Comparison of ENCODE assay signal across 12 mouse cellular contexts in the genomic region with DNA sequence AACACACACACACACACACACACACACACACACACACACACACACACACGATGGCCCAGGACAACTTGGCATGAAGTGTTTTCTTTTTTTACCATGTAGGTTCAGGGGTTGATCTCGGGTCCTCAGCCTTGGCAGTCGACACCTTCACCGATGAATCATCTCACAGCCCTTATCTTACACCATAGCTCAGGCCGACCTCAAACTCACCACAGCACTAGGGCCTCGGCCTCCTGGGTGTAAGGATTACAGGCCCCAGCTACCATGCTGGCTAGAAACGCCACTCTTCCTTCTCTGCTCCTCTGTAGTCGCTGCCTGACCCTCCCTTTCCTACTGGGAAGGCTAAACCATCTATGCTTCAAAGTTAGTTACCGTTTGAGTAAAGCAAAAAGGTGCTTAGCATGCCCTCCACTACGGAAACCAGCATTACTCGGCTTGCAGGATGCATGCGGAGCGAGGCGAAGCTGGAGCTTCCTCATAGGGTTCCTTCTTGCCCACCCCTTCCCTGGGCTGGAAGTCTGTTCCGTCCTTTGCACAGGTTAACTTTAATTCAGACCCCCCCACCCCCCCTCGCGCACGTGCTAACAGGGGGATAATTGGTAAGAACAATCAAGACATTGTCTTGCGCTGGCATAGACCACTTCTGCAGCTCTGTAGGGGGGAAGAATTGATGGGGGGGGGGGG. TPM values are rescaled to one million over a fixed set of nuclear protein-coding genes. Genes with fewer than 3 reads are reported as not detected.
DNase-seq lines count a peak whose midpoint lies in the region; ATAC-seq lines count a peak whose summit lies in the region.
"Had no signal": no experiment of that assay in that cellular context is flagged by ENCODE, and none has a peak within 500 bp of the region (broad histone marks: within the 10 kb centered on the region; RNA-seq: fewer than 3 reads in every experiment).

No protein-coding gene starts in this region.

- H3K4me2 ChIP-seq in heart, embryonic 16.5 days (ENCODE audit: low read depth, low read length) = no peak overlapping the region
- H3K4me2 ChIP-seq in heart, embryonic 12.5 days = no peak overlapping the region
- H3K4me2 ChIP-seq in hindbrain, embryonic 13.5 days = peak overlapping the region; percentile 22; the same call in 1 of the 2 replicates

- H3K27ac ChIP-seq in heart, embryonic 16.5 days (ENCODE audit: low read length) = 0 out of 2 replicates have a peak overlapping the region, but pooled peaks have one; percentile 26
- no peak overlapping the region for H3K27ac ChIP-seq in heart, embryonic 12.5 days (ENCODE audit: poor library complexity, severe bottlenecking)
- peak overlapping the region; percentile 81 for H3K27ac ChIP-seq in embryonic facial prominence, embryonic 10.5 days (replicated peaks)
- H3K27ac ChIP-seq in hindbrain, embryonic 13.5 days = peak overlapping the region; percentile 86

- peaks cover 6% of the 10 kb centered on the region; the same call in 1 of the 2 replicates for H3K4me1 ChIP-seq in heart, embryonic 16.5 days (ENCODE audit: control insufficient read depth, insufficient read depth, low read length)
- H3K4me1 ChIP-seq in heart, embryonic 12.5 days (replicated peaks) = peaks cover 36% of the 10 kb centered on the region
- peaks cover 37% of the 10 kb centered on the region for H3K4me1 ChIP-seq in embryonic facial prominence, embryonic 10.5 days
- peaks cover 43% of the 10 kb centered on the region for H3K4me1 ChIP-seq in hindbrain, embryonic 13.5 days (replicated peaks)

- no peaks in the 10 kb centered on the region for H3K36me3 ChIP-seq in heart, embryonic 16.5 days (ENCODE audit: control insufficient read depth, insufficient read depth)
- H3K36me3 ChIP-seq in heart, embryonic 12.5 days = no peaks in the 10 kb centered on the region
- no peaks in the 10 kb centered on the region for H3K36me3 ChIP-seq in embryonic facial prominence, embryonic 10.5 days (replicated peaks)
- peaks cover 8% of the 10 kb centered on the region for H3K36me3 ChIP-seq in hindbrain, embryonic 13.5 days

- H3K9me3 ChIP-seq in heart, embryonic 16.5 days (replicated peaks; ENCODE audit: control insufficient read depth, low read length) = no peaks in the 10 kb centered on the region
- H3K9me3 ChIP-seq in heart, embryonic 12.5 days (replicated peaks) = no peaks in the 10 kb centered on the region
- H3K9me3 ChIP-seq in embryonic facial prominence, embryonic 10.5 days = no peaks in the 10 kb centered on the region
- H3K9me3 ChIP-seq in hindbrain, embryonic 13.5 days = no peaks in the 10 kb centered on the region

- 0 out of 2 replicates have a peak, but pooled peaks cover 2% of the 10 kb centered on the region for H3K27me3 ChIP-seq in heart, embryonic 16.5 days (ENCODE audit: control insufficient read depth, insufficient read depth, low read length)
- H3K27me3 ChIP-seq in heart, embryonic 12.5 days (replicated peaks) = peaks cover 54% of the 10 kb centered on the region
- peaks cover 66% of the 10 kb centered on the region for H3K27me3 ChIP-seq in embryonic facial prominence, embryonic 10.5 days (replicated peaks; ENCODE audit: low read depth, poor library complexity, severe bottlenecking)
- peaks cover 61% of the 10 kb centered on the region for H3K27me3 ChIP-seq in hindbrain, embryonic 13.5 days

- ATAC-seq in heart, embryonic 16.5 days (replicated peaks; ENCODE audit: extremely low read depth, insufficient read depth, low FRiP score) = no peak
- ATAC-seq in heart, embryonic 12.5 days (ENCODE audit: insufficient number of reproducible peaks, low FRiP score) = no peak
- peak; percentile 26; the same call in 1 of the 2 replicates for ATAC-seq in hindbrain, embryonic 13.5 days (ENCODE audit: low FRiP score)
- no peak for ATAC-seq in erythroblast, adult 5-6 weeks (replicated peaks; ENCODE audit: low FRiP score, poor library complexity, severe bottlenecking)

- DNase-seq in embryonic facial prominence, embryonic 10.5 days (ENCODE audit: low spot score) = no peak
- DNase-seq in neural tube, embryonic 10.5 days (ENCODE audit: extremely low spot score, low spot score) = peak; percentile 56
- DNase-seq in B cell, adult 2 months = no peak
- DNase-seq in layer of hippocampus, adult 9-10 months (ENCODE audit: low spot score) = no peak
- DNase-seq: heart, adult 11 months; kidney, adult 18-20 months; lung, postnatal 4 days; right cerebral cortex, postnatal 14 days had no signal

- H3K4me3 ChIP-seq in heart, embryonic 16.5 days (ENCODE audit: low read length) = no peak overlapping the region
- H3K4me3 ChIP-seq in heart, embryonic 12.5 days = no peak overlapping the region
- peak overlapping the region; percentile 37 for H3K4me3 ChIP-seq in embryonic facial prominence, embryonic 10.5 days
- H3K4me3 ChIP-seq in hindbrain, embryonic 13.5 days = no peak overlapping the region

- no peak overlapping the region for H3K9ac ChIP-seq in heart, embryonic 16.5 days (ENCODE audit: low read length)
- no peak overlapping the region for H3K9ac ChIP-seq in heart, embryonic 12.5 days
- H3K9ac ChIP-seq in hindbrain, embryonic 13.5 days = peak overlapping the region; percentile 53; the same call in 1 of the 2 replicates

- WGBS in heart, embryonic 16.5 days = 31% methylated on average over 19 of the region's 19 CpGs
- WGBS in heart, embryonic 12.5 days = 19% methylated on average over 19 of the region's 19 CpGs
- WGBS in embryonic facial prominence, embryonic 10.5 days = 12% methylated on average over 19 of the region's 19 CpGs
- 9% methylated on average over 19 of the region's 19 CpGs for WGBS in hindbrain, embryonic 13.5 days

RNA-seq across cellular contexts. Expression of gene Phf12, which starts 18.0 kb away (rescaled TPM):
- polyA plus RNA-seq in heart, embryonic 16.5 days (2015; fragmentation: Nextera tagmentation; extraction: Ambion mirVana) = 11.6 and 12.4 TPM in 2 replicates
- polyA plus RNA-seq in heart, embryonic 12.5 days (2016; fragmentation: Nextera tagmentation; extraction: Ambion mirVana) = 17.0 and 17.7 TPM in 2 replicates
- polyA plus RNA-seq in embryonic facial prominence, embryonic 10.5 days (2016; fragmentation: Nextera tagmentation; extraction: Ambion mirVana) = 20.5 and 21.6 TPM in 2 replicates
- polyA plus RNA-seq in hindbrain, embryonic 13.5 days (2015; fragmentation: Nextera tagmentation; extraction: Ambion mirVana) = 18.9 and 21.2 TPM in 2 replicates
- total RNA-seq in erythroblast, adult 5-6 weeks (2015; ENCODE audit: low replicate concordance) = 19.9 and 24.2 TPM in 2 replicates
- total RNA-seq in erythroblast, adult 5-6 weeks (2017; ENCODE audit: low replicate concordance) = 9.8 and 11.5 TPM in 2 replicates

RNA-seq across cellular contexts. Expression of gene Sez6, which starts 34.0 kb away (rescaled TPM):
- 0.04 and 0.19 TPM in 2 replicates for polyA plus RNA-seq in heart, embryonic 16.5 days (2015; fragmentation: Nextera tagmentation; extraction: Ambion mirVana)
- polyA plus RNA-seq in heart, embryonic 12.5 days (2016; fragmentation: Nextera tagmentation; extraction: Ambion mirVana) = 0.18 TPM in 1 of 2 replicates, not detected in the other
- polyA plus RNA-seq in embryonic facial prominence, embryonic 10.5 days (2016; fragmentation: Nextera tagmentation; extraction: Ambion mirVana) = 2.3 and 2.5 TPM in 2 replicates
- 112 and 121 TPM in 2 replicates for polyA plus RNA-seq in hindbrain, embryonic 13.5 days (2015; fragmentation: Nextera tagmentation; extraction: Ambion mirVana)
- not detected in 2 replicates for total RNA-seq in erythroblast, adult 5-6 weeks (2015; ENCODE audit: low replicate concordance)
- total RNA-seq in erythroblast, adult 5-6 weeks (2017; ENCODE audit: low replicate concordance) = not detected in 2 replicates

Comparison
In these comparisons a context has a peak if more than half of its experiments do, and no peak if none do; other contexts are left out.
1. RNA of gene Sez6, which starts 34.0 kb away (polyA plus RNA-seq): 112 to 121 TPM in hindbrain, embryonic 13.5 days; 2.3 to 2.5 TPM in embryonic facial prominence, embryonic 10.5 days, 0.18 TPM in heart, embryonic 12.5 days and 0.04 to 0.19 TPM in heart, embryonic 16.5 days; every median in the first group is over 10 times any median in the second.